Mouse (Mus musculus): ENCODE measurements at regions not wholly inside any gene's neighbourhood (a gene's known extent, or its start where the extent isn't known, plus 50 kb on each side); places are given as distances from the start of the nearest gene placed in this dataset.

- no peak for DNase-seq (ENCODE audit: low read depth, low spot score)
Measured at GRCm38 (mm10) chr13:63761542-63761941, 53.5 kb upstream of the Ercc6l2 start.

Measured in retina, postnatal 7 days (tissue).